Mouse (Mus musculus): ENCODE data around the gene Ncoa5.

GRCm38 (mm10) chr2:165054888-165055852 is 20.5 kb upstream of the Ncoa5 start, which contains the start of gene Cd40:
- TF ChIP-seq CTCF (IDR thresholded peaks at IDR 0.05; ENCODE audit: low read depth) (no peak), EP300 (IDR thresholded peaks at IDR 0.05; ENCODE audit: low read depth) (no peak)

Data from liver, postnatal 0 days (tissue).